Comparison of ENCODE assay signal across 18 mouse cellular contexts in the genomic region with DNA sequence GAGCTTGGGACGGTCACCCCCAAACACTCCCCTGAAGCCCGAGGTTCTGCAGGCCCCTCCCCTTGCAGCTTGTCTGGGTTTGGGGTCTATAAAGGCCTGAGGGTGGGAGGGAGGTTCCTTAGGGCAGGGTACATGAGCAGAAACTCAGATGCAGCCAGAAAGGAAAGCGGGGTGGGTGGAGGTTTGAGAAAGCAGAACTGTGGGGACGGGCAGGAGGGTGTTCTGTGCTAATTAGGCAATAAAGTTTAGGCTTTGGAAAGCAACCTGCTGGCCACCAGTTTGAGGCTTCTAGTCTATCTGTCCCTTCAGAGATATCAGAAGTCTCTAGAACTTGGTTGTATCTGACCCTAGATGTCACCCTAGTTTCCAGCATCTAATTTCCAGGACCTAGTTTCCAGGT. TPM values are rescaled to one million over a fixed set of nuclear protein-coding genes. Genes with fewer than 3 reads are reported as not detected.
A peak's percentile ranks its signal among the peaks of the same experiment; 100 is the strongest.
DNase-seq lines count a peak whose midpoint lies in the region; ATAC-seq lines count a peak whose summit lies in the region.
"Had no signal": no experiment of that assay in that cellular context is flagged by ENCODE, and none has a peak within 500 bp of the region (broad histone marks: within the 10 kb centered on the region; RNA-seq: fewer than 3 reads in every experiment).

No protein-coding gene starts in this region.

- DNase-seq in left cerebral cortex, adult 9 months (ENCODE audit: low spot score in 2 of 2), result no peak
- no peak for DNase-seq in gastrocnemius, adult 18-20 months (ENCODE audit: low spot score)
- DNase-seq: adrenal gland, adult 2 months; adrenal gland, postnatal 10 days; adrenal gland, postnatal 25 days; cerebellum, adult 11 months; cerebellum, adult 18-20 months; cerebellum, adult 8-10 months; cerebellum, adult 9-11 months; cerebellum, postnatal 14 days; cerebellum, postnatal 36 days had no signal

- ATAC-seq in granulocyte monocyte progenitor cell, adult 5-6 weeks (replicated peaks; ENCODE audit: poor library complexity, severe bottlenecking), result peak; percentile 72
- ATAC-seq in megakaryocyte, adult 5-6 weeks (ENCODE audit: poor library complexity, severe bottlenecking), result peak; percentile 81
- ATAC-seq in monocyte, adult 5-6 weeks (replicated peaks; ENCODE audit: insufficient number of reproducible peaks, low FRiP score, low TSS enrichment, poor library complexity, severe bottlenecking), result 0 out of 2 replicates have a peak, but pooled peaks have one; percentile 42
- no peak for ATAC-seq in erythroid progenitor cell, adult 5-6 weeks (replicated peaks; ENCODE audit: low FRiP score, poor library complexity, severe bottlenecking)
- ATAC-seq: forebrain, embryonic 14.5 days; forebrain, embryonic 16.5 days had no signal

RNA-seq across cellular contexts. Expression of a gene that starts 7.4 kb away (rescaled TPM):
- 7.7 and 11.6 TPM in 2 replicates for total RNA-seq in granulocyte monocyte progenitor cell, adult 5-6 weeks (2014; fragmentation: Nextera tagmentation)
- total RNA-seq in granulocyte monocyte progenitor cell, adult 5-6 weeks (2017), result 0.21 and 3.3 TPM in 2 replicates
- total RNA-seq in megakaryocyte, adult 5-6 weeks (2015), result 0.59 TPM in 1 of 2 replicates, not detected in the other
- 0.22 TPM in 1 of 2 replicates, not detected in the other for total RNA-seq in megakaryocyte, adult 5-6 weeks (2017)
- not detected in 3 replicates for total RNA-seq in monocyte, adult 5-6 weeks (2017)
- total RNA-seq in erythroid progenitor cell, adult 5-6 weeks (2015; ENCODE audit: low replicate concordance), result 0.72 TPM in 1 of 2 replicates, not detected in the other
- not detected in 2 replicates for total RNA-seq in erythroid progenitor cell, adult 5-6 weeks (2017; ENCODE audit: low replicate concordance)
- 1 to 10 TPM; 3.3 to 4.1 TPM for total RNA-seq in gastrocnemius, adult 18-20 months (2021)
- total RNA-seq: MEL had no signal

RNA-seq across cellular contexts. Expression of a gene that starts 26.7 kb away (rescaled TPM):
- total RNA-seq in granulocyte monocyte progenitor cell, adult 5-6 weeks (2014; fragmentation: Nextera tagmentation), result not detected in 2 replicates
- not detected in 2 replicates for total RNA-seq in granulocyte monocyte progenitor cell, adult 5-6 weeks (2017)
- not detected in 2 replicates for total RNA-seq in megakaryocyte, adult 5-6 weeks (2015)
- not detected in 2 replicates for total RNA-seq in megakaryocyte, adult 5-6 weeks (2017)
- total RNA-seq in monocyte, adult 5-6 weeks (2017), result not detected in 3 replicates
- total RNA-seq in erythroid progenitor cell, adult 5-6 weeks (2015; ENCODE audit: low replicate concordance), result not detected in 2 replicates
- total RNA-seq in erythroid progenitor cell, adult 5-6 weeks (2017; ENCODE audit: low replicate concordance), result not detected in 2 replicates
- total RNA-seq in gastrocnemius, adult 18-20 months (2021), result not detected
- total RNA-seq: MEL had no signal

RNA-seq across cellular contexts. Expression of a gene that starts 43.1 kb away (rescaled TPM):
- total RNA-seq in granulocyte monocyte progenitor cell, adult 5-6 weeks (2014; fragmentation: Nextera tagmentation), result 62.9 and 67.0 TPM in 2 replicates
- 98.2 and 108 TPM in 2 replicates for total RNA-seq in granulocyte monocyte progenitor cell, adult 5-6 weeks (2017)
- total RNA-seq in megakaryocyte, adult 5-6 weeks (2015), result 34.0 and 38.6 TPM in 2 replicates
- total RNA-seq in megakaryocyte, adult 5-6 weeks (2017), result 80.2 and 129 TPM in 2 replicates
- total RNA-seq in monocyte, adult 5-6 weeks (2017), result 38.7 to 88.5 TPM (median 51.6 TPM) in 3 replicates
- total RNA-seq in erythroid progenitor cell, adult 5-6 weeks (2015; ENCODE audit: low replicate concordance), result 8.8 and 13.3 TPM in 2 replicates
- total RNA-seq in erythroid progenitor cell, adult 5-6 weeks (2017; ENCODE audit: low replicate concordance), result 4.2 and 31.2 TPM in 2 replicates
- total RNA-seq in gastrocnemius, adult 18-20 months (2021), result 10 to 100 TPM; 72.1 to 77.5 TPM

RNA-seq across cellular contexts. Expression of a gene that starts 49.9 kb away (rescaled TPM):
- total RNA-seq in granulocyte monocyte progenitor cell, adult 5-6 weeks (2014; fragmentation: Nextera tagmentation), result 6.4 and 9.5 TPM in 2 replicates
- 13.1 and 17.5 TPM in 2 replicates for total RNA-seq in granulocyte monocyte progenitor cell, adult 5-6 weeks (2017)
- 207 and 212 TPM in 2 replicates for total RNA-seq in megakaryocyte, adult 5-6 weeks (2015)
- total RNA-seq in megakaryocyte, adult 5-6 weeks (2017), result 279 and 282 TPM in 2 replicates
- 404 to 550 TPM (median 548 TPM) in 3 replicates for total RNA-seq in monocyte, adult 5-6 weeks (2017)
- 35.7 and 36.5 TPM in 2 replicates for total RNA-seq in erythroid progenitor cell, adult 5-6 weeks (2015; ENCODE audit: low replicate concordance)
- total RNA-seq in erythroid progenitor cell, adult 5-6 weeks (2017; ENCODE audit: low replicate concordance), result 19.4 and 38.2 TPM in 2 replicates
- total RNA-seq in gastrocnemius, adult 18-20 months (2021), result under 1 TPM; 0.18 to 0.28 TPM
- total RNA-seq: MEL had no signal
